Mouse (Mus musculus): ENCODE data around the gene Clp1.
A peak's percentile ranks its signal among the peaks of the same experiment; 100 is the strongest.

Clp1 gene

DNA sequence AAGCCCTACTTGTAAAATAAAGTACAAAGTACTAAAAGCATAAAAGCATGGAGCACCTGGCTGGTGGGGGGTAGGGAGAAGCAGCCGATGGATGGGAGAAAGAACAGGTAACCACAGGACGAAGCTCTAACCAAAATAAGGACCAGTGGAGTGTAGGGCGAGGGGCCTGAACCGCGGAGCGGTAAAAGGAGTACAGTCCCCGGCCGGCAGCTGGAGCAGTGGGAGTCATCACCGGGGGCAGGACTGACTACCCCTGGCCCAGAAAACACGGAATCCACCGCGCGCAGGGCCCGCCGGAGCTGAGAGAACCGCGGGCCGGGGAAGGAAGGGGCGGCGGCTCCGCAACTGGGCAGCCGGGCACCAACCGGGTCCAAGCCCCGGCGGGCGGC is 12.7 kb downstream of the Clp1 start:
- DNase-seq (ENCODE audit: low read depth, low spot score) = no peak

GRCm38 (mm10) chr2:84711898-84712297 is 15.3 kb downstream of the Clp1 start:
- DNase-seq (ENCODE audit: low read depth, low spot score) = no peak

- DNase-seq (ENCODE audit: low read depth, low spot score) = peak; percentile 16
Measured at GRCm38 (mm10) chr2:84707523-84707922, 19.6 kb downstream of the Clp1 start.

DNA sequence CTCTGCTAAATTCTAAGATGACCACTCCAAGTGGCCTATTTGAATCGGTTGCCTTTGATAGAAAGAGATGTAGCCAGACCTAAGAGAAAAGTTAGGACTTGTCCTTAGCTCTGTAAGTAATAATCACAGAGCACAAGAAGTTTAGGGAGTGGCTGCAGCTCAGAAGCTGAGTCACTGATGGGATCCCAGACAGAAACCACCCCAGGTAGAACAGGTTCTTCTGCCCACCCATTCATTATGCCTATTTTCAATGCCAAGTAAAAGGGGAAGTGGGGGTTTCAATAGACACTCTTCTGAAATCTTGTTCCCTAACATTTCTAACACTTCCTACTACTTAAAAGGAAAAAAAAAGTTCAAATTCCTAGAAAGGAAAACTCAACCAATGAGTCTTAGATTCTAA is 21.9 kb downstream of the Clp1 start:
- DNase-seq (ENCODE audit: low read depth, low spot score) = no peak

DNA sequence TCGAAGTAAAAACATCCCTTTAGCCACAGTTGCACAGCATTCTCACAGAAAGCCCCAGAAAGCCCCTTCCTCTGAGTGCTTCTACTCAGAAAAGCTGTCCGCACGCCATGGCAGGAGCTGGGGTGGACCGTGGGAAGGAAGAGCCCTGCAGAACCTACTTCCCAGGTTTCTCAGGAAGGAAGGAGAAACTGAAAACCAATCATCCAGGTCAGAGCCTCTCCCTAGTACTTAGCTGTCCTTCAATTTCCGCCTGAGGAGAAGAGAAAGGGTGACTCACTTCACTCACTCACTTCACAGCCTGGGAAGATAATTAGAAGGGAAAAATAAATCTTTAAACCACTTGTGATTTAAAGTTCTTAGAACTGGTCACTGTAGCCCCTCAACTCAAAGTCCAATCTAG is 22.8 kb downstream of the Clp1 start:
- no peak for DNase-seq (ENCODE audit: low read depth, low spot score)

GRCm38 (mm10) chr2:84703497-84703896 is 23.7 kb downstream of the Clp1 start:
- DNase-seq (ENCODE audit: low read depth, low spot score) = no peak

- DNase-seq (ENCODE audit: low read depth, low spot score) = no peak
Measured at GRCm38 (mm10) chr2:84695007-84695695, 32.0 kb downstream of the Clp1 start.

DNA sequence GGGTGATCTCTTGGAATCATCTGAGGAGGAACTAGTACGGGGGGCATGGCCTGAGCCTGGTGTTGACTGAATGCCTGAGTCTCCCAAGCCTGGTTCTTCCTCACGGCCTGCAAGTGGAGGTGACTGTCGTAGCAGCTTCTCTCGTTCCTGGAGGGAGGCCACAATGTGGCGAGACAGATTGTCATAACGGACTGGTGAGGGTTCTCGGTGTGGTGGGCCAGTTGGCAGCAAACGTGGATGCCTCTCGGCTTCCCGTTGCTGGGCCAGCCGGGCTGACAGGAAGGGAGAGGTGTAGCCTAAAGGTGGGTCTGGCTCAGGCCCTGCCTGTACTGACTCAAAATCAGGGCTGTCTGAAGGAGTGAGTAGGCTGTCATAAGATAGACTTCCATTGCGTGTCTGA is 37.1 kb downstream of the Clp1 start:
- DNase-seq (ENCODE audit: low read depth, low spot score) = peak; percentile 47

- no peak for DNase-seq (ENCODE audit: low read depth, low spot score)
Measured at GRCm38 (mm10) chr2:84688080-84688844, 38.9 kb downstream of the Clp1 start.

DNA sequence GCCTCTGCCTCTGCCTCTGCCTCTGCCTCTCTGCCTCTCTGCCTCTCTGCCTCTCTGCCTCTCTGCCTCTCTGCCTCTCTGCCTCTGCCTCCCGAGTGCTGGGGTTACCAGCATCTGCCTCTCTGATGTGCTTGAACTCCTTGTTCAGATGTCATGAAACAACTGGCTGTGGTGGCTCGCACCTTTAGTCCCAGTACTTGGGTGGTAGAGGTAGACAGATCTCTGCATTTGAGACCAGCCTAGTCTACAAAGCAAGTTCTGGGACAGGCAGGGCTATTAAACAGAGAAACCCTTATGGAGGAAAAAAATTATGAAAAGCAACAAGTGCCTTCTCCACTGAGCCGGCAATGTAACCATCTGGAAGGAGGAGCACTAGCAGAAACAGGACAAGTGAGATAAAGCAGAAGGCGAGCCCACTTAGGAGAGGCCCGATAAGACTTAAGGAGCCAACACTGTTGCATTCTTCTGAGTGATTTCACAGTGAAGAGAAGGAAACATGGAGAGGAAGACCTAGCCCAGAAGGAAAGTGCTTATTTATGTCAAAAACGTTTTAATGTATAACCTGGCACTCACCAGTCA is 44.5 kb downstream of the Clp1 start:
- DNase-seq (ENCODE audit: low read depth, low spot score) = no peak

GRCm38 (mm10) chr2:84679016-84679415 is 48.1 kb downstream of the Clp1 start, which contains the start of gene Tmx2:
Gene Tmx2 (minus strand): TSS chr2:84679140.
- no peak for DNase-seq (ENCODE audit: low read depth, low spot score)

DNA sequence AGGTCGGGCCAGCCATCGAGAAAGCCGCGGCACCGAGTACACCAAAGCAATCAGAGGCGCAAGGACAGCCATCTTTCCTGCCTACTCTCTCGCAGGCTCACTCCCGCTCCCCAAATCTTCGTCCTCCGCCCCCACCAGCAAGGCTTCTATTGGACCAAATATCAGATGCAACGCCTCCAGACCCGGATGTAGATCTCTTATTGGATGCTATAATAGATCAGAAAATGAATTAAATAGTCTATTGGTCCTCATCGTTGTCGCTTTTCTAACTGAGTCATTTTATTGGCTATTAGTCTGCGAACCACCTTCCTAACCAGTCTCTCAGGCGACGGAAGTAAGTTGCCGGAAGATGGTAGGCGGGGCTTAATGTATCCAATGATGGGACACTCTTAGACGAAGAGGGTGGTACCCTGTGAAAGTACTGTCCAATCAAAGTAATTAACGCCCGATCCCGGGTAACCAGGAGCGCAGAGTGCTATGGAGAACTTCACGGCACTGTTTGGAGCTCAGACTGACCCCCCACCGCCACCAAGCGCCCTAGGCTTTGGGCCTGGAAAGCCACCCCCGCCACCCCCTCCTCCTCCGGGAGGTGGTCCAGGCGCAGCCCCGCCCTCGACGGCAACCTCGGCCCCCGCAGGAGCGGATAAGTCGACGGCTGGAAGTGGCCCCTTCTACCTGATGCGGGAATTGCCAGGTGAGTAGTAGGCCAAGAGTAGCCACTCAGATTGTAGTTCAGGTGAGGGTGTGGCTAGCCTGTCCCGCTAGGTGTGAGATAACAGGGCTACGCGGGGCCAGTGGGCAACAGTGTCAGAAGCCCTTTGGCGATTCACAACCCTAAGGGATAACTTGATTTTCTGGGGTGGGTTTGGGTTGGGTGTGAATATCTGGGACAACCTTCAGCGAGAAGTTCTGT is 48.9 kb downstream of the Clp1 start, which contains the start of the genes Gm28635 and Med19:
Gm28635 (minus strand) TSS at position 74 of the 913 bp plus-strand sequence.
Med19 (plus strand) TSS at position 435 of the 913 bp plus-strand sequence.
- peak; percentile 100 for DNase-seq (ENCODE audit: low read depth, low spot score)

GRCm38 (mm10) chr2:84677270-84677967 is 49.7 kb downstream of the Clp1 start:
- DNase-seq (ENCODE audit: low read depth, low spot score) = peak; percentile 77
